Mouse (Mus musculus): ENCODE data around the gene Cpne4.

Cpne4 gene

GRCm38 (mm10) chr9:104687051-104687450 is 140.0 kb downstream of the Cpne4 start:
- no peak for DNase-seq (ENCODE audit: low read depth)

GRCm38 (mm10) chr9:104693145-104693544 is 146.1 kb downstream of the Cpne4 start:
- no peak for DNase-seq (ENCODE audit: low read depth)

GRCm38 (mm10) chr9:104710831-104711230 is 163.7 kb downstream of the Cpne4 start:
- no peak for DNase-seq (ENCODE audit: low read depth)

- DNase-seq (ENCODE audit: low read depth): no peak
These were observed 178.2 kb downstream of the Cpne4 start for GRCm38 (mm10) chr9:104725311-104725710.

- no peak for DNase-seq (ENCODE audit: low read depth)
These were observed 195.7 kb downstream of the Cpne4 start for GRCm38 (mm10) chr9:104742661-104743380.

- DNase-seq (ENCODE audit: low read depth): no peak
These were observed 208.4 kb downstream of the Cpne4 start for GRCm38 (mm10) chr9:104755519-104755918.

- DNase-seq (ENCODE audit: low read depth): no peak
These were observed 212.9 kb downstream of the Cpne4 start for GRCm38 (mm10) chr9:104760031-104760430.

GRCm38 (mm10) chr9:104776198-104776815 is 229.2 kb downstream of the Cpne4 start:
- no peak for DNase-seq (ENCODE audit: low read depth)

GRCm38 (mm10) chr9:104777135-104777534 is 230.0 kb downstream of the Cpne4 start:
- DNase-seq (ENCODE audit: low read depth): no peak

- DNase-seq (ENCODE audit: low read depth): no peak
These were observed 230.7 kb downstream of the Cpne4 start for GRCm38 (mm10) chr9:104777780-104778179.

- DNase-seq (ENCODE audit: low read depth): no peak
These were observed 249.5 kb downstream of the Cpne4 start for GRCm38 (mm10) chr9:104796601-104797000.

GRCm38 (mm10) chr9:104804776-104805175 is 257.7 kb downstream of the Cpne4 start:
- DNase-seq (ENCODE audit: low read depth): no peak

GRCm38 (mm10) chr9:104814681-104815080 is 267.6 kb downstream of the Cpne4 start:
- no peak for DNase-seq (ENCODE audit: low read depth)

- no peak for DNase-seq (ENCODE audit: low read depth)
These were observed 281.6 kb downstream of the Cpne4 start for GRCm38 (mm10) chr9:104828646-104829045.

GRCm38 (mm10) chr9:104832934-104833539 is 286.0 kb downstream of the Cpne4 start:
- DNase-seq (ENCODE audit: low read depth): no peak

GRCm38 (mm10) chr9:104837931-104838330 is 290.8 kb downstream of the Cpne4 start:
- DNase-seq (ENCODE audit: low read depth): no peak

- DNase-seq (ENCODE audit: low read depth): no peak
These were observed 294.2 kb downstream of the Cpne4 start for GRCm38 (mm10) chr9:104841278-104841677.

- no peak for DNase-seq (ENCODE audit: low read depth)
These were observed 298.3 kb downstream of the Cpne4 start for GRCm38 (mm10) chr9:104845226-104845930.

GRCm38 (mm10) chr9:104853701-104854100 is 306.6 kb downstream of the Cpne4 start:
- no peak for DNase-seq (ENCODE audit: low read depth)

GRCm38 (mm10) chr9:104854245-104854921 is 307.3 kb downstream of the Cpne4 start:
- no peak for DNase-seq (ENCODE audit: low read depth)

- DNase-seq (ENCODE audit: low read depth): no peak
These were observed 318.7 kb downstream of the Cpne4 start for GRCm38 (mm10) chr9:104865830-104866229.

GRCm38 (mm10) chr9:104872586-104872985 is 325.5 kb downstream of the Cpne4 start:
- DNase-seq (ENCODE audit: low read depth): no peak

Data from c-Kit-positive CD71-positive TER-119-negative erythroid progenitor cells, embryonic 14.5 days (primary cell).